Mouse (Mus musculus): ENCODE measurements at regions not wholly inside any gene's neighbourhood (a gene's known extent, or its start where the extent isn't known, plus 50 kb on each side); places are given as distances from the start of the nearest gene placed in this dataset.
"Not testable (repeated sequence)": the region's sequence is repeated elsewhere in the genome, so short reads cannot be mapped to it uniquely, and the experiment has no call there.

GRCm38 (mm10) chr3:149069436-149069835 lies 79.1 kb upstream of the Adgrl2 start:
- DNase-seq (ENCODE audit: low spot score): no peak

- no peak for DNase-seq (ENCODE audit: low spot score)
These were observed 78.5 kb upstream of the Adgrl2 start for GRCm38 (mm10) chr3:149068821-149069220.

GRCm38 (mm10) chr3:149067758-149068157 lies 77.4 kb upstream of the Adgrl2 start:
- DNase-seq (ENCODE audit: low spot score): no peak

- peak; percentile 54 for DNase-seq (ENCODE audit: low spot score)
These were observed 64.7 kb upstream of the Adgrl2 start for GRCm38 (mm10) chr3:149055077-149055476.

GRCm38 (mm10) chr3:149052295-149052902 lies 62.0 kb upstream of the Adgrl2 start:
- DNase-seq (ENCODE audit: low spot score): not testable (repeated sequence)

- DNase-seq (ENCODE audit: low spot score): no peak
These were observed 55.0 kb upstream of the Adgrl2 start for GRCm38 (mm10) chr3:149045343-149045742.

GRCm38 (mm10) chr3:149043901-149044300 lies 53.5 kb upstream of the Adgrl2 start:
- DNase-seq (ENCODE audit: low spot score): no peak

GRCm38 (mm10) chr3:149042527-149042926 lies 52.2 kb upstream of the Adgrl2 start:
- peak; percentile 62 for DNase-seq (ENCODE audit: low spot score)

- DNase-seq (ENCODE audit: low spot score): no peak
These were observed 50.8 kb upstream of the Adgrl2 start for GRCm38 (mm10) chr3:149041188-149041587.

All from embryo, embryonic 10 days (tissue).